Mouse (Mus musculus) Muller cell, postnatal 12 days (primary cell): ENCODE measurements around the gene Spsb3.
A peak's percentile ranks its signal among the peaks of the same experiment; 100 is the strongest.

Experiments
- DNase-seq: peaks from one replicate; pipeline ENCODE4 v3.0.0-alpha.2; 2015; ENCODE audit errors: inconsistent ontology term

Gene Spsb3

DNA sequence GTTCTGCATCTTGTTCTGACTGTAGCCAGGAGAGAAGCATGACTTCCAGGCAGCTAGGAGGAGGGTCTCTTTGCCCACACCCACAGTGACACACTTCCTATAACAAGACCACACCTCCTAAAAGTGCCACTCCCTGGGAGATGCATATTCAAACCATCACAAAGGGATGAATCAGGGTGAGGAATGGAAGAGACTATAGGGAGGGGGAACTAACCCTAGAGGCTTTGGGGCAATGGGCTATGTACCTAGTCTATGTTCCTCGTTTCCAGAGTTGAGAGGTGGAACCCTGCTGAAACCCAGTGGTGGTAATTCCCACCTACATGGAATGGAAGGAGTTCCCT, 12.1 kb upstream of the Spsb3 start:
- DNase-seq: no peak

DNA sequence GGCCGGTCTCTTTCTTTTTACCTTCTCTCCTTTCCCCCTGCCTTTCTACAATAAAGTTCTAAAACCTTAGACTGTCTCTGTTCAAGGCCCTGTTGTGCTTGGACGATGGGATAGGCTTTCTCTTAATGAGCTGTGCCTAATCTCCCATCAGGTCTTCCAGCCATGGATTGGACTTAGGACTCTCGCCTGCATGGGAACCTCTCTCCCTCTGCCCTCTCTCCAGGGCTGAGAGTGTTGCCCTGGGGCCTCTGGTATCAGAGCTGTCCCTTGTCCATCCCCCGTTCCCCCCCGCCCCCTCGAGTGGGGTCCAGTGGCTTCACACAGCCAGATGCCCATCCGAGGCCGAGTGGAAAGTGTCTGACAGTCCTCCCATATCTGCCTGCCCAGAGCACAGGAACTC, 11.5 kb upstream of the Spsb3 start:
- DNase-seq: no peak

DNA sequence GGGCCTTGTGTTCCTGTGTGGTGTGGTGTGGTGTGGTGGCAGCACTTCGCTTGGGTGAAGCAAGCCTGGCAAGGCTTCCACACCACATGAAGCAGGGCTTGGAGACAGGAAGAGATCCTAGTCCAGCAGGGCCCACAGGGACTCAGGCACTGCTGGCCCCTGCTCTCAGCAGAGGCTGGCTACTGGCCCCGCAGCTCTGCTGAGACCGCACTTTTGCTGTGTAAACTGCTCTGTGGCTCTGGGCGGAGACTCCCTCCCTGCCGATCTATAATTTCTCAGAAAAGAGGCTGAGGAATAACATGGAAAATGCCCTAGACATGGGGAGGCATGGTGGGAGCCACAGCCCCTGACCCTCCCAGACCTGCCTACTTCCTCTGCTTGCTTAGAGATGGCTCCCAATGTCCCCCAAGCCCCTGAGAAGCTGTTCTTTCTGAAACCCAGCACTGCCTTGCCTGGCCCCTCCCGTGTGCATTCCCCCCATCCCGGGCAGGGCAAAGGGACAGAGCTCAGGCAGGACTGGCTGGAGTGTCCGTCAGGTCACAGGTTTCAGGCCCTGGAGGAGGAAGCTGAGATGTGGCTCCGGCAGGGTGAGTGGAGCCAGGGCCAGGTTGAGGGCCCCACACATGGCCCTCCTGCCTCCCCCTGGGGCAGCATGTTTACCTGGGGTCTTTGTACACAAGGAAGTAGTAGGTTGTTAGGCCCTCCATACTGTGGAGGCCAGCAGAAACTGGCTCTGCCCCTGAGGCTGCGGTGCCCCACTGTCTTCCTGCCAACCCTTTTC, 8.9 kb upstream of the Spsb3 start:
- no peak for DNase-seq

DNA sequence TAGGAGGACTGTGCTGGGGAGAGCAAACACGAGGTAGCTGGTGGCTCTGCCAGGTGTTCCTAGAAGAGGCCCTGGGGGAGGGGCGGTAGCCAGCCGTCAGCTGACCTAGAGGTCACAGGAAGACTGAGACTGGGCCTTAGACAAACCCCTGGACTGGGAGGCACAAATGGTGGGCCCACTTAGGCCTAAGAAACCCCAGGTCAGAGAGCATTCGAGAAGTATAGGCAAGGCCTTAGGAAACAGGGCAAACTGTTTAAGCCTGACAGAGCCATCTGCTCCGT, 8.4 kb upstream of the Spsb3 start:
- DNase-seq: no peak

DNA sequence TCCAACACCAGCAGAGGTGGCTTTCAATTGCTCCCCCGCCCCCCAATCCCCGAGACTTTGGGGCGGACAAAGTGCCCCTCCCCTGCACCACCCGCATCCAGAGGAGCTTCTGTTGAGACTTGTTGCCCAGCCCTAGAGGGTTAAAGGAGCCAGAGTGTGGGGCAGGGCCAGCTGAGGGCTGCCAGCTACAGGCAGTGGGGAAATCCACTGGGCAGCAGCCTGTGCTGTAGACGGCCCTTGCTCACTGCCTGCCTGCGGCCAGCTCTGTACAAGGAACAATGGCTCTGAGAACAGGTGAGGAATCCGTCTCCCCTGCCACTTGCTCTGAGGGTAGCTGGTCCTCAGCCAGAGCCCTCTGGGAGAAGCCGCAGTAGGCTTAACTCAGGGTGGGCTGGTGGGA, 7.9 kb upstream of the Spsb3 start:
- DNase-seq: no peak

DNA sequence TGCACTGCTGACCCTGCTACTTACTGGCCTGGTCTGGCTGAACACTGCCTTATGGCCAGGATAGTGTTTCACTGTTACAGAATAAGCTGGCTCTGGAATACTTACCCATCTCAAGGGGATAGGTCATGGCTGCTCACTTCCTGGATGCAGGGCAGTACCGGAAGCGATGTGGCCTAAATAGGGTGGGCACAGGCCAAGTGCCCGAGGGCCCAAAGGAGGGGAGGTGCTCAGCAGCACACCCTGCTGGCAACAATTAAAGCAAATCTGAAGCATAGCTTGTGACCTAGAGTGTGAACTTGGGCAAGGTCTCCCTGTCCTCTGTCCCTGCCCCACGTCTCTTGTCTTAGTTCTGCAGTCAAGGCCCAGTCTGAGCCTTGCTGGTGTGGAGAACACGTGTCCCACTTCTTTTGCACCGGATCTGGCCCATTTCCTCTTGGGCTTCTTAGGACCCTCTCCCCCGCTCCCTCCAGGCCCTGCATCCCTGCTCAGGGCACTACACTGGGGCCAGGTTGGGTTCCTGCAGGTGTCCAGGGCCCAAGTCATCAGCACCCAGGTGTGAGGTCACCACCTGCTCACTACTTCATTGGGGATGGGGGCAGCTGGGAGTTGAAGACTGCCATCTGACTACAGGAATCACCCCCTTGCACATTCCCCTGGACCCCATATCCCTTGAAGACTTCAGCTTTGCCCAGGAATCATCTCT, 4.6 kb upstream of the Spsb3 start:
- DNase-seq: peak; percentile 26

DNA sequence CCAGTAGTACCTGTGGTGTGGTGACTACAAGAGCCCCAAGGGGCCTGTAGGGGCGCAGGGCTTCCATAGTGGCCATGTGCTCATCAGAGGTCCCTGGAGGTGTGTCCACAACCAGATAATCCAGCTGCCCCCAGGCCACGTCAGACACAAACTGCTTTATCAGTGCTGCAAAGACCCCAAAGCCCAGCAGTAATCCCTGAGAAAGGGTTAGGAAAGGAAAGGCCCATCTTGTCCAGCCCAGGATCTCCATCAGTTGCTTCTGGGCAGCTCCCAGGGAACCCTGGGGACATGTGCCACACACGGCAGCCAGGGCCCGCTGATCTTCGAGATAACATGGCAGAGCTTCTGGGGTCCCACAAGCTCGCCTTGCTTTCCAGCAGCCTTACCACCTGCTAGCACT, 2.1 kb upstream of the Spsb3 start:
- DNase-seq: no peak

DNA sequence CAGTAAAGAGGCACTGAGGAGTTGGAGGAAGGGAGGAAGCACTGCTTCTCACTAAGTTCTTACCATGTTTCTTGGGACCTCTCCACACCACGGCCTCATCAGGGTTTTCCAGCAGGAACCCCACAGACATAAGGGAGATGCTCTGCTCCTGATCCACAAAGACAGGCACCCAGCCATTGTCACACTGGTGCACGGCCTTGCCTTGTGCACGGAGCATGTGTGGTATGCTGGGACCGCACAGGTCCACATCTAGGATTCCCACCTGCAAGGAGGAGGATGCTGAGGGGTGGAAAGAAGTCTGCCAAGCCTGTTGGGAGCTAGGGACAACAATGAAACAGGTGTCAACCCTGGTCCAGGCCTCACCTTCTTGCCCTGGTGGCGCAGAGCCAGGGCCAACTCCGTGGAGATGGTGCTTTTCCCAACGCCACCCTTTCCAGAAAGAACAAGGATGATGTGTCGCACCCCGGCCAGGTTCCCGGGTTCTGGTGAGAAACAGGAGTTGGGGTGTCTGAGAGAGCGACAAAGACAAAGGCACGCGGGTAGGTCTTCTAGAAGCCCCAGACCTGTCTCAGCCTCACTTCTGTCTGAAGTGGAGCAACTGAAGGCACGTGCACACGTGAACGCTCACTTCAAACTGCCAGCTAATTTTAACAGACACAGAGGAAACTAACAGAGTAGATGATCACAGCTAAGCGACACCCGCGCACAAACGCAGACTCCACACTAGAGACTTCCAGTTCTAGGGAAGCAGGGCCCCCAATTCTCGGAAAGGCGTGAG, 898 bp upstream of the Spsb3 start:
- DNase-seq: no peak

DNA sequence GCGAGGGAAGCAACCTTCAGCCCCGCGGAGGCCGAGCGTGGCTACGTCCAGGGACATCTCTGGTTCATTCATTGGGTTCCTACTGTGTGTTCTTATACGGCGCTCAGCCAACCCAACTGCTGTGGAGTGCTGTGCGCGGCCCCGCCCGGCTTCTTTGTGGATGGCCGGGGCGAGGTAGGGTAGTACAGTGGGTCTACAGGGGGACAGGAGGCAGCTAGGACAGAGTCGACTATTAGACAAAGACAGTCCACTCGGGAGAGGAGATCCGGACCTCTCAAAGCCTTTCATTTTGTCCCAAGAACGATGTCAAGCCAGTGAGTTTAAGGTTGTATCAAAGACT, 459 bp downstream of the Spsb3 start:
- DNase-seq: no peak

DNA sequence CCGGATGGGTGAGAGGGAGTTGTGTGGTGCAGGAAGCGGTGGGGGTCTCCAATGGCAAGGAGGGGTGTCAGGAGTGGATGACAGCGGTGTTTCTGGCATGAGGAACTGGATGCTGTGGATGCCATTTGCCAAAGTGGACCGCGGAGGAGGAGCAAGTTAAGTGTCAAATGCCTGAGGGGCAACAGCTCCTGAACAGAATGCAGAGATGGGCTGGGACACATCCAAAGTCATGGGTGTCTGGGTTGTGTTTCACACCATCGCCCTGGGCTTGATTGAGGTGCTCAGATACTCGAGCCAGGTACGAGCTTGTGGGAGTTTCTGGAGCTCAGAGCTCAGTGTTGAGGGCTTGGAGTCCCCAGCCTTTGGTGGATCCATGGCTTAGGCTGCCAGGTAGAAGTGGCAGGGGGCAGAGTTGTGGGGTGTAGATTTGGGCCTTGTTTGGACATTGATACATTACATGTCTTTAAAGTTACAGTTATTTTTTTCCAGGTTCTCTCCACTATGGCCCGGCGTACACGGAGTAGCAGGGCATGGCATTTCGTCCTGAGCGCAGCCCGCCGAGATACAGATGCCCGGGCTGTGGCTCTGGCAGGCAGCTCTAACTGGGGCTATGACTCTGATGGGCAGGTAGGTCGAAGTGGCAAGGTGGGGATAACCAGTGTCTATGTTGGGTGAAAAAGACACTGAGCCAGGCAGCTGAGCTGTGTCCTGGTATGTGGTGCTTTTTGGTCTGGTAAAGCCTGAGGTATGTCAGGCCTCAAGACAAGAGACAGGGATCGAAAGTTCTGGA, 1.0 kb downstream of the Spsb3 start:
- peak; percentile 63 for DNase-seq

DNA sequence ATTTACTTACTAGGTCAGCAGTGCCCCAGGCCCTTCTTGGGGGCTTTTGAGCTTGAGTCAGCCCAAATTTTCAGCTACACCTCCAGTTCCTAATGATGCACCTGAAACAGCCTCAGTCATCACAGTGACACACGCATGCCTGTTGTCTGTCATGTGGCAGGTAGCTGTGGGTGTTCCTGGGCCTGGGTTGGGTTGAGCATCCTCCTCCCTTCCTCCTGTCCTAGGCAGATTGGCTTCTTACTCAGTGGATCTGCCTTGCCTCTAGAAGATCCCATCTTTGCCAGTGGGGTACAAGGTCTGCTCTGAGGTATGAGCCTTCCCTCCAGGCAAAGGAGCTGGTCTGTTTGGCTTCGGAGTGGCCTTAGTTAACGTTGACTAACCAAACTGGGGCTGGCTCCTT, 2.4 kb downstream of the Spsb3 start:
- DNase-seq: no peak

DNA sequence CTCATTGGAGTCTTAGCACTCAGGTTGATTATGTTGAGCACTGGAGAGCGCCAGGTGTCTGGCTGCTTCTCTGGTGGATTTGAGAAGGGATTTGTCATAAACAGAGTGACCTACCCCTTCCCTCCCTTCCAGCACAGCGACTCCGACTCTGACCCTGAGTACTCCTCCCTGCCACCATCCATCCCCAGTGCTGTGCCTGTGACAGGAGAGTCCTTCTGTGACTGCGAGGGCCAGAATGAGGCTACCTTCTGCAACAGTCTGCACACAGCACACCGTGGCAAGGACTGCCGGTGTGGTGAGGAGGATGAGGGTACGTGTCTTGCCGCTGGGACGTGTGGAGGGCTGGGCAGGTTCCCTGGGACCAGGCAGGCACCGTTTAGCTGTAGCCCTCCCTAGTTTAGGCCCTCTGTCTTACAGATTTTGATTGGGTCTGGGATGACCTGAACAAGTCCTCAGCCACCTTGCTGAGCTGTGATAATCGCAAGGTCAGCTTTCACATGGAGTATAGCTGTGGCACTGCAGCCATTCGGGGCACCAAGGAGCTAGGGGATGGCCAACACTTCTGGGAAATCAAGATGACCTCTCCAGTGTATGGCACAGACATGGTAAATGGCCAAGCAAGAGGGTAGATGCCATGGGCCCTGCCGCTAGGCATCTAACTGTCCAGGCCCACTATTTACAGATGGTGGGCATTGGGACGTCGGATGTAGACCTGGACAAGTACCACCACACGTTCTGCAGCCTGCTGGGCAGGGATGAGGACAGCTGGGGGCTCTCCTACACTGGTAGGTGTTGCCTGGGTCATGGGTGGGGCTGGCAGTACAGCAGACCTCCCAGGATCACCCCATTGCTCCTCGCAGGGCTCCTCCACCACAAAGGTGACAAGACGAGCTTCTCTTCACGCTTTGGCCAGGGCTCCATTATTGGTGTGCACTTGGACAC, 4.0 kb downstream of the Spsb3 start:
- DNase-seq: no peak

DNA sequence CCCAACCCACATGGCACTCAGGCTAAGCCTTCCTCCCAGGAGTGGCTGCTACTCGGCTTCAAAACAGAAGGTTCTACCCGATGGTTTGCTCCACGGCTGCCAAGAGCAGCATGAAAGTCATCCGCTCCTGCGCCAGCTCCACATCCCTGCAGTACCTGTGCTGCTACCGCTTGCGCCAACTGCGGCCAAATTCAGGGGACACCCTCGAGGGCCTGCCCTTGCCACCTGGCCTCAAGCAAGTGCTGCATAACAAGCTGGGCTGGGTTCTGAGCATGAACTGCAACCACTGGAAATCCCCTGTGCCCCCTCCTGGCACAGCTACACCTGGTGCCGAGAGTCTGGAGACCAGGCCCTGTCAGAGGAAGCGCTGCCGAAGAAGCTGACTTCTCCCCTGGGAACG, 4.9 kb downstream of the Spsb3 start:
- no peak for DNase-seq

DNA sequence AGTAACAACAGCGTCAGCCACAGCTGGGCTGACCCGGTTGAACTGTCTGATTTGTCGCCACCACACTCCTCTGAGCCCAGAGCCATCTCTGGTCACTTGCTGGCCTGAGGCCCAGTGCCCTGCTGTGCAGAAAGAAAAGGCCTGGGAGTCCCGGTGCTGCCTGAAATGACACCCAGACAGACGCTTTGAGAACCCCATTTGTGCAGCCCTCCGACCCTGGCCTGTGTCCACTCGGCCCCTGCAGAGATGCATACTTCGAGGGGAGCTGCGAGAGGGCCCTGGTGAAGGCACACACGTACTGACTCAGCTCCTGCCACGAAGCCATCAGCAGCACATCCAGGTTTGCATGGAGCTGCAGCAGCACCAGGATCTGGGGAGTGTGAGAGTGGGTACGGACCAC, 6.3 kb downstream of the Spsb3 start:
- peak; percentile 7 for DNase-seq

DNA sequence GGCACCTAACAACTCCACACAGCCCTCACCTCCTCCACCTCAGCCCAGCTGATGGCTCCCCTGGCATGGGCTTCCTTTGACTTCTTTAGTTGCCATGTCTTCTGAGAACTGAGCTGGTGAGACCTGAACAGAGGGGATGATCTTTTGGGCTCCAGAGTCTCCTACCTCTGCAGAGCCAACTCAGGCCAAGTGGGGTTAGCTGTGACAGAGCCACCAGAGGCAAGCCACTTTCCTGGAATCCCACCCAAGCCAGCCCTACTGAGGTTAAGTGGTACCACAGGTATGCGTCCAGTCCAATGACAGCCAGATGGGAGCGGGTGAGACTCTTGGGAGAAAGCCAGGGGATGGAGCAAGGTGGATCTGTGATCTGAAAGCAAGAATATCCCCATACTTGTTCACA, 6.8 kb downstream of the Spsb3 start:
- no peak for DNase-seq

DNA sequence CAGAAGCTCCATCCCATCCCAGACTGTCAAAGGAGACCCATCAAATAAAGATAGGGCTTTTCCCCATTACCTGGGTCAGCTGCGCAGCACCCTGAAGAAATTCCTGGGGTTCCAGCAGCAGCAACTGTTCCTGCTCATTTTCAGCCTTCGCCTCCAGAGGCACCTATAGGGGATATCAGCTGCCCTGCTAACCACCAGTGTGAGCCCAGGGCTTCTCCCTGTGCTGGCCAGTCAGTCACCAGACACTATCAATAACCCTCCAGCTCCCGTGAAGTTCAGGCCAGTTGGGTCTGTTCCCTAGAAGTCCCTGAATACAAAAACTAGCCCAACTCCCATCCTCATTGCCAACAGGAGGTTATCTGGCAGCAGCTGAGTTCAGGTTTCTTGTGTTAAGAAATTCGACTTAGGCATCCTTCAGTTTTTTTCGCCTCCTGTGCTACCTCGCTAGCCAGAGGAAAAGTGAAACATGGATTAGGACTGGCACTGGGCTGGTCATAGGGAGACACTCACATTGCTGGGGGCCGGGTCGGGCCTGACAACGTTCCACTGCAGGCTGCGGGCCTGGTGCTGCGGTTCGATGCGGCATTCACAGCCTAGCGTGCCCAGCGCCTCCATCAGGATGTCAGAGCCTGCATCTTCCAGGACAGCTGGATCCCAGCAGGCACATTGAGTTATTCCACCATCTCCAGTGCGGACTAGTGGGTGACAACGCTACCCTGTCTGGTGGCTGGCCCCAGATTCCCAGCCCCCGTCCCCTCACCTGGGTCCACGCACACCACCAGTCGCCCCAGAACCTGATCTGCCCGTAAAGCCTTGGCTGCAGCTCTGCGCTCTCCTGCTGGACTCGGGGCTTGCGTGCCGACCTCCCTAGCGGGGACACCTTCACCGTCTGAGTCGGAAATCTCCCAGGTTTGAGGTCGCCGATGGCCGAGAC, 7.9 kb downstream of the Spsb3 start:
- peak; percentile 8 for DNase-seq

DNA sequence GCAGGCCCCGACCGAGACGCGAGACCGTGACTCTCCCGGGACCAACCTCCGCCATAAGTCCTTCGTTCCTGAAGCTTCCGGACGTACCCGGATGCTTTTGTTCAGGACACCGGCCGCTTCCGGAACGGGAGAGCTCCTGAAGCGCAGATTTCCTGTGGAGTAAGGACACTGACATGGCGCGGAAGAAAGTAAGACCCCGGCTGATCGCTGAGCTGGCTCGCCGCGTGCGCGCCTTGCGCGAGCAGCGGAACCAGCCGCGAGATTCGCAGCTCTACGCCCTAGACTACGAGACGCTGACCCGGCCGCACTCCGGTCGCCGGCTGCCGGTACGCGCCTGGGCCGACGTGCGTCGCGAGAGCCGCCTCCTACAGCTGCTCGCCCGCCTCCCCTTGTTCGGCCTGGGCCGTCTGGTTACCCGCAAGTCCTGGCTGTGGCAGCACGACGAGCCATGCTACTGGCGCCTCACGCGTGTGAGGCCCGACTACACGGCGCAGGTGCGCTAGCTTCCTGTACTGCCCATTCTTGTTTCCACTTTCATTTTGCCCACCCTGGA, 8.6 kb downstream of the Spsb3 start, which contains the start of the genes Eme2 and Mrps34:
TSS of gene Eme2 (minus strand) at position 93 of the 553 bp plus-strand sequence.
TSS of gene Mrps34 (plus strand) at position 122 of the 553 bp plus-strand sequence.
- DNase-seq: peak; percentile 87

DNA sequence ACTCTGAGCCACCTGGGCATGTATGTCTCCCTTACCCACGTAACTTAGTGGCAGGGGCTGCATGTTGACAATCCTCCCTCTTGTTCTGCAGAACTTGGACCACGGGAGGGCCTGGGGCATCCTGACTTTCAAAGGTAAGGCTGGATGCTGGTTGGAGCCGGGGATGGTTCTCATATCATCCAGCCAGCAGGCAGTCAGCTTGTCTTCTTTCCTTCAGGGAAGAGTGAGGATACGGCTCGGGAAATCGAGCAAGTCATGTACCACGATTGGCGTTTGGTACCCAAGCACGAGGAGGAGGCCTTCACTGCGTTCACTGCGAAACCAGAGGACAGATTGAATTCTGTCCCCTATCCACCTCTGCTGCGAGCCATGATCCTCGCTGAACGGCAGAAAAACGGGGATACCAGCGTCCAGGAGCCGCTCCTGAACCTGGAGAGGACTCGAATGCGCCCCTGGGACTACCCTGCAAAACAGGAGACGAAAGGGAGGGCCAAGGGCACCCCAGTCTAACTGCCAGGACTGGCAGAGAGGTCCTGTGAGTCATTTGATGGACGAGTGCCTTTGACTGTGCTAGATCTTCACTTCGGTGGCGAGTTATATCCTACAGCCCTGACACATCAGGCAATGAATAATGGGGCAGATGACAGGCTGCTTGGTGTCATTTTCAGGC, 9.3 kb downstream of the Spsb3 start:
- peak; percentile 71 for DNase-seq
